Mouse (Mus musculus) kidney, adult 2 months (tissue): ENCODE data around the gene Zbtb32. TPM values are rescaled to one million over a fixed set of nuclear protein-coding genes. Genes with fewer than 3 reads are reported as not detected.

Experiments
- DNase-seq: peaks from one replicate; pipeline ENCODE4 v3.0.0; 2021
- H3K27ac ChIP-seq: fragments of 200-500 bp; 2 replicates; pipeline ENCODE4 v1.5.1; 2012; ENCODE audit warnings: low read depth, low read length, control low read depth, inconsistent platforms; ENCODE audit not compliant: insufficient read depth
- H3K27me3 ChIP-seq: fragments of 200-500 bp; replicated peaks from 2 replicates; pipeline ENCODE4 v1.6.1; 2012; ENCODE audit warnings: mild to moderate bottlenecking, moderate library complexity, low read length, inconsistent platforms; ENCODE audit not compliant: control insufficient read depth, insufficient read depth
- H3K36me3 ChIP-seq: fragments of 200-500 bp; 2 replicates; pipeline ENCODE4 v1.6.1; 2012; ENCODE audit warnings: mild to moderate bottlenecking, moderate library complexity, low read length, inconsistent platforms; ENCODE audit not compliant: control insufficient read depth, insufficient read depth
- H3K4me1 ChIP-seq: fragments of 200-500 bp; 2 replicates; pipeline ENCODE4 v1.6.1; 2011; ENCODE audit warnings: low read length; ENCODE audit not compliant: control insufficient read depth, insufficient read depth
- H3K4me3 ChIP-seq: fragments of 200-500 bp; 2 replicates; pipeline ENCODE4 v1.5.1; 2011; ENCODE audit warnings: mild to moderate bottlenecking, low read depth, low read length, control low read depth; ENCODE audit not compliant: insufficient read depth
- CTCF ChIP-seq: fragments of 200-500 bp; conservative IDR thresholded peaks from 2 replicates; pipeline ENCODE4 v1.5.1; 2011; ENCODE audit warnings: low read depth, mild to moderate bottlenecking, control low read depth, low read length, moderate library complexity, mixed read lengths; ENCODE audit not compliant: insufficient read depth, insufficient read length
- POLR2A ChIP-seq: fragments of 200-500 bp; IDR thresholded peaks from one replicate; pipeline ENCODE4 v1.6.1; 2011; ENCODE audit warnings: low read depth, low read length, control low read depth
- WGBS: fragments of 180-500 bp; shearing (Covaris S2); methylation state at CpG from one replicate; pipeline ENCODE4 v1.1.7; 2018; 5-methylcytosine and 5-hydroxymethylcytosine counted together
- polyA plus RNA-seq: library from polyadenylated mRNA; depleted of rRNA; stranded (reverse); fragments of >200 nt; gene quantifications from 2 replicates; pipeline ENCODE4 v1.2.3, GENCODE M21; 2012

The Zbtb32 gene
- polyA plus RNA-seq, 1 experiment, result 1.3 TPM

DNA sequence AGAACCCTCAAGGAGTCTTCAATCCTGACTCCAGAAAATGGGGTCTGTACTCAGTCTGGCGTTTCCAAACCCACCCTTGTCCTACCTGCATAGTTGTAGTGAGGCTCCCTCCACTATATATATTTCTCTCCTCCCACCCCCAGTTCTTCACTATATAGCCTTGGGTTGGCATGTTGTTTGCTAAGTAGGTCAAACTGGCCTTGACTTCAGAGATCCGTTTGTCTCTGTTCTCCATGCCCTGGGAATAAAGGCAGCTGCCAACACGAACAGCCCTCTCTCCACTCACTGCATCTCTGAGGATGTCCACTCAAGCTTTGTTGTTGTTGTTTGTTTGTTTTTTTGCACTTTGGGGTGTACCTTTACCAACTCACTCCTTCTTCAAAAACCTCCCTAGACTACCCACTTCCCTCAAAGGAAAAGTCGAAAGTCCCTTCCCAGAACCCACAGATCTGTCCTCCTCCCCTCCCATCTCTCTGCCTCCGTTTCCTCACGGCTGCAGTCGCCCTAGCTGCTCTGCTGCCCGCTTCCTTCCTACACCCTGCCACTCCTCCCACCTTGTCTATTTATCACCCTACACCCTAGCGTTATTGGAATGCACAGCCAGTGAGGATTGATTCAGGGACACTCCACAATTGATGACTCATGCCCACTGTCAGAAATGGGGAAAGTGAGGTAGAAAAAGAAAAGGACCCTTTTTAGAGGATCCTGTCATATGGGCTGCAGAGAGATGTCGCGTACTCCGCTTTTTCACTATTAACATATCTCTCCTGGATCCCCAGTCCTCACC lies 39.9 kb downstream of the Zbtb32 start:
- DNase-seq, result no peak
- WGBS, result 6% methylated on average over 12 of the region's 12 CpGs
- no peak for TF ChIP-seq CTCF
- TF ChIP-seq POLR2A, result no peak

DNA sequence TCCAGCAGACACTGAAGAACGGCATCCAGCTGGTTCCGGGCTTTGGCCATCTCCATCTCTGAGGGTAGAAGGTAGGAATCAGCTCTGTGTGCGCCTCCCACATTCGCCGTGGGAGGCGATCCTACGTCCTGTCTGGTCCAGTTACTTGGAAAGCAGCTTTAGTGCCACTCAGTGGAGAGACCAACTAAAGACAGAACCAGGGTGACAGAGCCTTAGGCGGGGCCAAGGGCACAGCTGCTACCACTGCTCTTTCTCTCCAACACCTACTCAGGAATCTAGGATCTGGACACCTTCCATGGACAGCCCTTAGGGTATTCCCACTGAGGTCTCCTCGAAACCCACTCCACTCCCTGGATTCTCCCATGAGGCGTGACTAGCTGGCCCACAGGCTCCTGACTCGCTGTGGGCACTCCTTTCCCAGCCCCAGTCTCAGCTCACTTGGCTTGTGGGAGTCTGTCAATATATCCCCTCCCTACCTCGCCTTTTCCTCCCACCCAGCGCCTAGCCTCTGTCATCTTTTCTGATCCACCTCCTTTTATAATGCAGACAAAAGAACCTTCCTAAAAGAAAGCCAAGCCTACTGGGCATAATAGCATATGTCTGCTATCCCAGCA lies 40.7 kb downstream of the Zbtb32 start:
- TF ChIP-seq POLR2A (no peak), CTCF (no peak)
- DNase-seq, result no peak
- no peak overlapping the region for H3K4me3 ChIP-seq
- no peak overlapping the region for H3K27ac ChIP-seq
- WGBS, result 80% methylated on average over 13 of the region's 13 CpGs
- no peaks in the 10 kb centered on the region for H3K27me3 ChIP-seq
- no peaks in the 10 kb centered on the region; the same call in 1 of the 2 replicates for H3K4me1 ChIP-seq
- H3K36me3 ChIP-seq, result no peaks in the 10 kb centered on the region

More for the DNA sequence above, 39.9 kb downstream of the Zbtb32 start:
- peak overlapping the region; percentile 64 for H3K4me3 ChIP-seq
- H3K4me1 ChIP-seq, result peaks cover under 1% of the 10 kb centered on the region; the same call in 1 of the 2 replicates
- no peaks in the 10 kb centered on the region for H3K27me3 ChIP-seq
- H3K27ac ChIP-seq, result peak overlapping the region; percentile 26
- H3K36me3 ChIP-seq, result no peaks in the 10 kb centered on the region

DNA sequence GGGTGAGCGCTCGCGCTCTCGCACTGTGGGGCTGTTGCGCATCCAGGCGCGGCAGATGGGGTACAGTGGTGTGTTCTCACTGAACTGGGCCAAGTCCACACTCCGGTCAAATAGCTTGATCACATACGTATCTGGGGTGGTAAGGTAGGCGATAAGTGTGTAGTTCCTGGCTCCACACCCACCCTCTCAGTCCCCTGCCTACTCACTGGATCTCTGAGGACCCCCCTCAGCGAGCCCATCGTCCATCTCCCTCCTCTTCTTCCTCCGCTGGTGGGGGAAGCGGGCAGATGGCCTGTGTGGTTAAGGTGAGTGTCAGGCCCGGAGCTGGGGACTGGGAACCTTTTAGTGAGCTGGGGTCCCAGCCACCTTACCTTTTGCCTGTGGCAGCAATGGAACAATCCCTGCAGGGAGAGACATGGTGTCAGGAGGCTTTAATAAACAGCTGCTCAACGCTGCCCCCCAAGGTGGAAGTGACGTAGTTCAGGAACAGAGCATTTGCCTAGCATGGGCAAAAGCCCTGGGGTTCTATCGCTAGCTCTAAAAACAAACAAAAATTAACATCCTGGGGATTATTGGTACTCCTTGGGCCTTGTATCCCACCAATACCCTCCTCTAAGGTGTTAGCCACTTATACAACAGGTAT lies 41.7 kb downstream of the Zbtb32 start:
- no peak for DNase-seq
- Histone ChIP-seq H3K4me1 (no peaks in the 10 kb centered on the region; the same call in 1 of the 2 replicates), H3K4me3 (no peak overlapping the region), H3K27ac (no peak overlapping the region), H3K36me3 (no peaks in the 10 kb centered on the region), H3K27me3 (no peaks in the 10 kb centered on the region)
- 94% methylated on average over 18 of the region's 18 CpGs for WGBS
- TF ChIP-seq POLR2A, result no peak
- TF ChIP-seq CTCF, result peak; percentile 28; the same call in 1 of the 2 replicates

DNA sequence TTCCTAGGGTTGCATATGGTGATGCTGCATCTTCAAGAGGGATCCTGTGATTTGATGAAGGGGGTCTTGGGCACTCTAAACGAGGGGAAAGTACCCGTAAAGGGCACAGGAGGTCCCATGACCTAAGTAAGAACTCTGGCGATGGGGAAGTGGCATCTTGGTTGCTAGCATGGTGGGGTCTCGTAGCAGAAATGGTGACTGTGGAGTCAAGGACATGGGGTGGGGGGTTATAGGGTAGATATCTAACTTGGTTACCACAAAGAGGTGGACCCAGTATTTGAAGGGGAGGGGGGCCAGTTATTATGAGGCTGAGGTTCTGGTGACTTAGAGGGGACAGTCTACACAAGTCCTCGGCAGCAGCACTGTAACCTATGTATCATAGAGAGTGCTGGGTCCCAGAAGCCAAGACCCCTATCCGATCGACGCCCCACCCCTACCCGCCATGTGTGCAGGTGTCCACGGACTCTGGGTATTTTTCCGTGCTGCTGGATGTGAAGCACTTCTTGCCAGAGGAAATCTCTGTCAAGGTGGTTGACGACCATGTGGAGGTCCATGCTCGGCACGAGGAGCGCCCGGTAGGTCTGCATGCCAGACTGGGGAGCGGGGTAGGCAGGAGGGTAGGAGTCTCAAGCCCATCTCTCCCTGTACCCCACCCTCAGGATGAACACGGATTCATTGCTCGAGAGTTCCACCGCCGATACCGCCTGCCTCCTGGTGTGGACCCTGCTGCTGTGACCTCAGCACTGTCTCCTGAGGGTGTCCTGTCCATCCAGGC lies 44.7 kb downstream of the Zbtb32 start:
- WGBS, result 82% methylated on average over 22 of the region's 22 CpGs
- TF ChIP-seq CTCF (no peak), POLR2A (no peak)
- Histone ChIP-seq H3K4me1 (no peaks in the 10 kb centered on the region; the same call in 1 of the 2 replicates), H3K27me3 (no peaks in the 10 kb centered on the region), H3K36me3 (no peaks in the 10 kb centered on the region), H3K27ac (no peak overlapping the region), H3K4me3 (no peak overlapping the region)
- no peak for DNase-seq

DNA sequence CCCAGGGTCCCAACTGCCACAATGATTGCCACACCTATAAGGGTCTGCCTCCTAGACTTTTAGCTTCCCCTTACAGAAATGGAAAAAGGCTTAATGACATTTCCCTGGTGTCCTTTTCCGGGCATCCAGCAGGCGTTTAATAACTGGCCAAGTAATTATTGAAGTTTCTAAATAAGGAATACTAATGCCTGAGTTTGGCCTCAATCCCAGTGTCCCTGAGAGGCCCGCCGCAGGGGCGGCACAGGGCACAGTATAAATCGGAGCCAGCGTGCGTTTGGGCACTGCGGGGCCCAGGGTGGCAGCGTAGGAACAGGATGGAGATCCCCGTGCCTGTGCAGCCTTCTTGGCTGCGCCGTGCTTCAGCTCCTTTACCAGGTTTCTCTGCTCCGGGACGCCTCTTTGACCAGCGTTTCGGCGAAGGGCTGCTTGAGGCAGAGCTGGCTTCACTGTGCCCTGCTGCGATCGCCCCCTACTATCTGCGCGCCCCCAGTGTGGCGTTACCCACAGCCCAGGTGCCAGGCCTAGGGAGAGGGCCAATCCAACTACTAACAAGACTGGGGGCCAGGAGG lies 45.6 kb downstream of the Zbtb32 start:
- no peaks in the 10 kb centered on the region for H3K27me3 ChIP-seq
- no peaks in the 10 kb centered on the region; the same call in 1 of the 2 replicates for H3K4me1 ChIP-seq
- peak; percentile 59 for DNase-seq
- under 1% methylated on average over 23 of the region's 23 CpGs for WGBS
- H3K27ac ChIP-seq, result peak overlapping the region; percentile 71
- TF ChIP-seq POLR2A (no peak), CTCF (no peak)
- H3K4me3 ChIP-seq, result peak overlapping the region; percentile 57
- H3K36me3 ChIP-seq, result no peaks in the 10 kb centered on the region
